Mouse (Mus musculus): ENCODE measurements around the gene Sftpa1. TPM values are rescaled to one million over a fixed set of nuclear protein-coding genes. Genes with fewer than 3 reads are reported as not detected.
A peak's percentile ranks its signal among the peaks of the same experiment; 100 is the strongest.

Sftpa1 gene
- polyA plus RNA-seq (2012; rRNA removed) = 1,111 and 1,268 TPM in 2 replicates

- DNase-seq = peak; percentile 58
- TF ChIP-seq POLR2A (IDR thresholded peaks at IDR 0.05; ENCODE audit: borderline replicate concordance, extremely low read depth, low read depth, low read length) (peak; percentile 98; the same call in 1 of the 2 replicates), CTCF (IDR thresholded peaks at IDR 0.05; ENCODE audit: insufficient read depth, low read length) (no peak)
- WGBS = 47% methylated on average over 7 of the region's 7 CpGs
- Histone ChIP-seq H3K4me1 (ENCODE audit: control insufficient read depth, insufficient read depth, low read length) (no peaks in the 10 kb centered on the region), H3K4me3 (replicated peaks; ENCODE audit: extremely low read depth, low read depth, low read length) (peak within 1 kb of the TSS; percentile 40)
Observed at GRCm38 (mm10) chr14:41131540-41131939, at the start of gene Sftpa1. TSS of gene Sftpa1 (plus strand) at chr14:41131782.

- TF ChIP-seq POLR2A (IDR thresholded peaks at IDR 0.05; ENCODE audit: borderline replicate concordance, extremely low read depth, low read depth, low read length) = no peak
- TF ChIP-seq CTCF (IDR thresholded peaks at IDR 0.05; ENCODE audit: insufficient read depth, low read length) = no peak
- WGBS = 79% methylated on average over 2 of the region's 2 CpGs
- no peak for DNase-seq
- Histone ChIP-seq H3K4me1 (ENCODE audit: control insufficient read depth, insufficient read depth, low read length) (no peaks in the 10 kb centered on the region), H3K4me3 (replicated peaks; ENCODE audit: extremely low read depth, low read depth, low read length) (no peak overlapping the region)
Observed at GRCm38 (mm10) chr14:41082408-41082807, 49.2 kb upstream of the Sftpa1 start.

DNA sequence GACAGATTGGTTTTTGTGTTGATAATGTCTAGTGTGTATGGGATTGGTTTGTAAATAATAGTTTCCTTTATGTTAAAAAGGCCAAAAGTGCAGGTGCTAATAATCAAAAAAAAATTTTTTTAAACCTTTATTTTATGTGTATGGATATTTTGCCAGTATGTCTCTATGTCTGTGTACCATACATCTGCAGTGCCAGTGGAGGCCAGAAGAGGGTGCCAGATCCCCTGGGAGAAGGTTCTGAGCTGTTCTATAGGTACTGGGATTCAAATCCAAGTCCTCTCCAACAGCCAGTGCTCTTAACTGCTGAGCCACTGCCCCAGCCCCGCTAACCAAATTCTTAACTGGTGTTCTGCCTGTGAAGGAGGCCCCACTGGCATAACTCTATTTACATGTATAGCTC, 44.1 kb upstream of the Sftpa1 start:
- DNase-seq = peak; percentile 17

DNA sequence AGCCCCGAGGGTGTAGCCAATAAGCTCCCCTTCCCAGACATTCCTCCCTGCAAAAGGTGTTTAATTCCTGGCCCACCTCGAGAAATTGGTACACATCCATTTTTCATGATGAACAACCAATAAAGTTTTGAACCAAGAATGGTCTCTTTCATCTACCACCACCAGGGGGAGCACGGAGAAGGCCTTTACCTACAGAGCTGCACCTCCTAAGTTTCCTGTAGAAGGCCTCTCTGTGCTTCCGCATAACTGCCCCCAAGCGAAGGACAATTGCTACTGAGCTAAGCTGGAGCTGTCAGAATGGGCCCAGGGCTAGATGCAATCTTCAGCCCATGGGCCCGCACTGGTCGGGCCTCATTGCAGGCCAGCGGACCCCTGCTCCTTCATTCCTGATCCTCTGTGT, 40.8 kb upstream of the Sftpa1 start:
- Histone ChIP-seq H3K4me3 (replicated peaks; ENCODE audit: extremely low read depth, low read depth, low read length) (no peak overlapping the region), H3K4me1 (ENCODE audit: control insufficient read depth, insufficient read depth, low read length) (no peaks in the 10 kb centered on the region)
- 42% methylated on average over 8 of the region's 8 CpGs for WGBS
- peak; percentile 21 for DNase-seq
- TF ChIP-seq POLR2A (IDR thresholded peaks at IDR 0.05; ENCODE audit: borderline replicate concordance, extremely low read depth, low read depth, low read length) (no peak), CTCF (IDR thresholded peaks at IDR 0.05; ENCODE audit: insufficient read depth, low read length) (peak; percentile 25; the same call in 1 of the 2 replicates)

More for the DNA sequence above, 44.1 kb upstream of the Sftpa1 start:
- no peaks in the 10 kb centered on the region for H3K4me1 ChIP-seq (ENCODE audit: control insufficient read depth, insufficient read depth, low read length)
- H3K4me3 ChIP-seq (replicated peaks; ENCODE audit: extremely low read depth, low read depth, low read length) = no peak overlapping the region
- peak; percentile 41; the same call in 1 of the 2 replicates for TF ChIP-seq CTCF (IDR thresholded peaks at IDR 0.05; ENCODE audit: insufficient read depth, low read length)
- TF ChIP-seq POLR2A (IDR thresholded peaks at IDR 0.05; ENCODE audit: borderline replicate concordance, extremely low read depth, low read depth, low read length) = no peak
- 84% methylated on average over 1 of the region's 1 CpGs for WGBS

GRCm38 (mm10) chr14:41094114-41094513, 37.5 kb upstream of the Sftpa1 start:
- no peak for DNase-seq
- 47% methylated on average over 1 of the region's 1 CpGs for WGBS
- TF ChIP-seq POLR2A (IDR thresholded peaks at IDR 0.05; ENCODE audit: borderline replicate concordance, extremely low read depth, low read depth, low read length) (no peak), CTCF (IDR thresholded peaks at IDR 0.05; ENCODE audit: insufficient read depth, low read length) (peak; percentile 58)
- no peak overlapping the region for H3K4me3 ChIP-seq (replicated peaks; ENCODE audit: extremely low read depth, low read depth, low read length)
- no peaks in the 10 kb centered on the region for H3K4me1 ChIP-seq (ENCODE audit: control insufficient read depth, insufficient read depth, low read length)

DNA sequence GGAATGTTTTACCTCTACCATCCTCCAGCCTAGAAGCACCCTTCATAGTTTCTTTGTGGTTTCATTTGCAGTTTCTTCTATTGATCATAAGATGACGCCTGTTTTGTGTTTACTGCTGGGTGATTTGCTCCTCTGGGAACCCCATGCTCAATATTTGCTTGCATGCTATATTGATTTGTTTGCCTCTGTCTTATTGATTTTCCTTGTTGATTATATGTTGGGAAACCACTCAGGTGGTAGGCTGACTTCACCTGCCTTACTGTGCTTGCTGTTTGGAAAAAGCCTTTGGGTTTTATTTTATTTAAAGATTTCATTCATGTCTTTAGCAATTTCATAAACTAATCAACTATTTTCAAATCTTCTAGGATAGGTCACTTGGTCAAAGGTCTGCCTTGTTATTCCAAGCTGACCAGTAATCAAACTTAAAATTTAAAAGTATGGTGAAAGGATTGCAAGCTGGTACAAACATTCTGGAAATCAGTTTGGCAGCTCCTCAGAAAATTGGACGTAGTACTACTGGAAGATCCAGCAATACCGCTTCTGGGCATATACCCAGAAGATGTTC, 35.2 kb upstream of the Sftpa1 start:
- H3K4me1 ChIP-seq (ENCODE audit: control insufficient read depth, insufficient read depth, low read length) = no peaks in the 10 kb centered on the region
- 78% methylated on average over 3 of the region's 3 CpGs for WGBS
- TF ChIP-seq POLR2A (IDR thresholded peaks at IDR 0.05; ENCODE audit: borderline replicate concordance, extremely low read depth, low read depth, low read length) (no peak), CTCF (IDR thresholded peaks at IDR 0.05; ENCODE audit: insufficient read depth, low read length) (no peak)
- H3K4me3 ChIP-seq (replicated peaks; ENCODE audit: extremely low read depth, low read depth, low read length) = no peak overlapping the region
- no peak for DNase-seq

GRCm38 (mm10) chr14:41098726-41099125, 32.9 kb upstream of the Sftpa1 start:
- DNase-seq = no peak
- 96% methylated on average over 1 of the region's 1 CpGs for WGBS
- Histone ChIP-seq H3K4me1 (ENCODE audit: control insufficient read depth, insufficient read depth, low read length) (no peaks in the 10 kb centered on the region), H3K4me3 (replicated peaks; ENCODE audit: extremely low read depth, low read depth, low read length) (no peak overlapping the region)
- no peak for TF ChIP-seq CTCF (IDR thresholded peaks at IDR 0.05; ENCODE audit: insufficient read depth, low read length)
- TF ChIP-seq POLR2A (IDR thresholded peaks at IDR 0.05; ENCODE audit: borderline replicate concordance, extremely low read depth, low read depth, low read length) = no peak

- H3K4me1 ChIP-seq (ENCODE audit: control insufficient read depth, insufficient read depth, low read length) = no peaks in the 10 kb centered on the region
- DNase-seq = no peak
- WGBS = 55% methylated on average over 3 of the region's 3 CpGs
Observed at GRCm38 (mm10) chr14:41100712-41101111, 30.9 kb upstream of the Sftpa1 start.

DNA sequence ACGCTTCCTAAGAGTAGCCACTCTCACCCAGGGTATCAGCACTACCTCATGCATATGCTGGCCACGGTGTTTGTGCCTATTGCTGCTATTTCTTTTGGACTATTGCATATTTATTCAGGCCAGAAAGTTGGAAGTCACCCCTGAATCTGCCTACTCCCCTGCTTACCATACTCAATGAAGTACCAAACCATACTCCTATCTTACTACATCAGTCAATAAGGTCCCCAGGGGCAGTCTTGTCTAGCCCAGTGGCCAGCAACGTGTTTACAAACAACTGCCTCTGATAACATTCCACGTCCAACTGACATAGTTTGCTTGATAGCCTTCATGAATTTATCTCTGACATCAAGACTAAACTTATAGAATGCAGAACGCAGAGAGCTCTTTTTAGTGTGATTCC, 30.3 kb upstream of the Sftpa1 start:
- no peak for DNase-seq
- H3K4me1 ChIP-seq (ENCODE audit: control insufficient read depth, insufficient read depth, low read length) = no peaks in the 10 kb centered on the region
- no peak overlapping the region for H3K4me3 ChIP-seq (replicated peaks; ENCODE audit: extremely low read depth, low read depth, low read length)
- WGBS = 73% methylated on average over 5 of the region's 5 CpGs
- TF ChIP-seq POLR2A (IDR thresholded peaks at IDR 0.05; ENCODE audit: borderline replicate concordance, extremely low read depth, low read depth, low read length) (no peak), CTCF (IDR thresholded peaks at IDR 0.05; ENCODE audit: insufficient read depth, low read length) (no peak)

More at GRCm38 (mm10) chr14:41100712-41101111, 30.9 kb upstream of the Sftpa1 start:
- H3K4me3 ChIP-seq (replicated peaks; ENCODE audit: extremely low read depth, low read depth, low read length) = no peak overlapping the region
- TF ChIP-seq CTCF (IDR thresholded peaks at IDR 0.05; ENCODE audit: insufficient read depth, low read length) = no peak
- TF ChIP-seq POLR2A (IDR thresholded peaks at IDR 0.05; ENCODE audit: borderline replicate concordance, extremely low read depth, low read depth, low read length) = no peak

- H3K4me1 ChIP-seq (ENCODE audit: control insufficient read depth, insufficient read depth, low read length) = no peaks in the 10 kb centered on the region
- no peak overlapping the region for H3K4me3 ChIP-seq (replicated peaks; ENCODE audit: extremely low read depth, low read depth, low read length)
- no peak for DNase-seq
- TF ChIP-seq POLR2A (IDR thresholded peaks at IDR 0.05; ENCODE audit: borderline replicate concordance, extremely low read depth, low read depth, low read length) = no peak
- TF ChIP-seq CTCF (IDR thresholded peaks at IDR 0.05; ENCODE audit: insufficient read depth, low read length) = no peak
- 31% methylated on average over 2 of the region's 2 CpGs for WGBS
Observed at GRCm38 (mm10) chr14:41102269-41102668, 29.3 kb upstream of the Sftpa1 start.
